Mouse (Mus musculus): ENCODE measurements around the gene Gm853. TPM values are rescaled to one million over a fixed set of nuclear protein-coding genes. Genes with fewer than 3 reads are reported as not detected.

Gene Gm853
- polyA plus RNA-seq (2017; shearing (Covaris generic)), result not detected

GRCm38 (mm10) chr4:130222179-130222578, at the start of gene Gm853:
Gene Gm853, minus strand, starts transcription at chr4:130222401.

GRCm38 (mm10) chr4:130175072-130175711, 47.0 kb downstream of the Gm853 start, which contains the start of gene Tinagl1:
Gene Tinagl1, minus strand, starts transcription at chr4:130175122.

Other genes starting within 250 kb of the Gm853 start
- 0.18 TPM for gene Adgrb2, start 237.5 kb downstream of the Gm853 start, polyA plus RNA-seq (2017; shearing (Covaris generic))
- gene Col16a1, start 174.6 kb downstream of the Gm853 start, polyA plus RNA-seq (2017; shearing (Covaris generic)), result 0.31 TPM
- gene Pef1, start 119.8 kb downstream of the Gm853 start, polyA plus RNA-seq (2017; shearing (Covaris generic)), result 61.4 TPM
- 0.10 TPM for gene Hcrtr1, start 83.0 kb downstream of the Gm853 start, polyA plus RNA-seq (2017; shearing (Covaris generic))
- not detected for gene Tinagl1, start 47.3 kb downstream of the Gm853 start, polyA plus RNA-seq (2017; shearing (Covaris generic))
- gene Serinc2, start 56.8 kb upstream of the Gm853 start, polyA plus RNA-seq (2017; shearing (Covaris generic)), result not detected
- not detected for gene Fabp3, start 86.2 kb upstream of the Gm853 start, polyA plus RNA-seq (2017; shearing (Covaris generic))
- gene Gm10570, start 86.3 kb upstream of the Gm853 start, polyA plus RNA-seq (2017; shearing (Covaris generic)), result not detected
- gene Zcchc17, start 137.5 kb upstream of the Gm853 start, polyA plus RNA-seq (2017; shearing (Covaris generic)), result 67.0 TPM
- gene Snrnp40, start 137.7 kb upstream of the Gm853 start, polyA plus RNA-seq (2017; shearing (Covaris generic)), result 129 TPM